Mouse (Mus musculus) spleen, adult 2 months (tissue): ENCODE results near the gene Selenoi. TPM values are rescaled to one million over a fixed set of nuclear protein-coding genes. Genes with fewer than 3 reads are reported as not detected.
"Not testable (repeated sequence)": the region's sequence is repeated elsewhere in the genome, so short reads cannot be mapped to it uniquely, and the experiment has no call there.

ENCODE experiments used
- DNase-seq, 2 experiments: peaks; one replicate each; pipeline versions ENCODE4 v3.0.0 to v3.0.0-alpha.2; 2012 to 2021; ENCODE audit warnings: low spot score in 2 of 2, low read depth in 1 of 2
- H3K27ac ChIP-seq: fragments of 200-500 bp; 2 replicates; pipeline ENCODE4 v1.5.1; 2012; ENCODE audit warnings: low read length, inconsistent platforms; ENCODE audit not compliant: insufficient read depth
- H3K27me3 ChIP-seq: fragments of 200-500 bp; 2 replicates; pipeline ENCODE4 v1.6.1; 2012; ENCODE audit warnings: mild to moderate bottlenecking, moderate library complexity, low read length, inconsistent platforms; ENCODE audit not compliant: control insufficient read depth, insufficient read depth
- H3K36me3 ChIP-seq: fragments of 200-500 bp; 2 replicates; pipeline ENCODE4 v1.6.1; 2012; ENCODE audit warnings: mild to moderate bottlenecking, low read length, inconsistent platforms; ENCODE audit not compliant: control insufficient read depth, insufficient read depth
- H3K4me1 ChIP-seq: fragments of 200-500 bp; 2 replicates; pipeline ENCODE4 v1.6.1; 2011; ENCODE audit warnings: inconsistent platforms; ENCODE audit not compliant: control insufficient read depth, insufficient read depth, insufficient read length
- H3K4me3 ChIP-seq: fragments of 200-500 bp; 2 replicates; pipeline ENCODE4 v1.5.1; 2011; ENCODE audit warnings: mild to moderate bottlenecking, inconsistent platforms; ENCODE audit not compliant: insufficient read depth, insufficient read length; ENCODE audit errors: extremely low read depth
- CTCF ChIP-seq: fragments of 200-500 bp; IDR thresholded peaks from 2 replicates; pipeline ENCODE4 v1.5.1; 2011; ENCODE audit warnings: mild to moderate bottlenecking, inconsistent platforms; ENCODE audit not compliant: insufficient read depth, insufficient read length, insufficient replicate concordance; ENCODE audit errors: extremely low read depth
- POLR2A ChIP-seq: fragments of 200-500 bp; IDR thresholded peaks from 2 replicates; pipeline ENCODE4 v1.6.1; 2011; ENCODE audit warnings: low read depth, low read length, inconsistent platforms
- WGBS: fragments of 180-500 bp; shearing (Covaris S2); methylation state at CpG from one replicate; pipeline ENCODE4 v1.1.7; 2018; 5-methylcytosine and 5-hydroxymethylcytosine counted together
- polyA plus RNA-seq: library from polyadenylated mRNA; depleted of rRNA; stranded (reverse); fragments of >200 nt; gene quantifications from 2 replicates; pipeline ENCODE4 v1.2.3, GENCODE M21; 2012

Selenoi gene
- polyA plus RNA-seq, 1 experiment, result 16.1 TPM

DNA sequence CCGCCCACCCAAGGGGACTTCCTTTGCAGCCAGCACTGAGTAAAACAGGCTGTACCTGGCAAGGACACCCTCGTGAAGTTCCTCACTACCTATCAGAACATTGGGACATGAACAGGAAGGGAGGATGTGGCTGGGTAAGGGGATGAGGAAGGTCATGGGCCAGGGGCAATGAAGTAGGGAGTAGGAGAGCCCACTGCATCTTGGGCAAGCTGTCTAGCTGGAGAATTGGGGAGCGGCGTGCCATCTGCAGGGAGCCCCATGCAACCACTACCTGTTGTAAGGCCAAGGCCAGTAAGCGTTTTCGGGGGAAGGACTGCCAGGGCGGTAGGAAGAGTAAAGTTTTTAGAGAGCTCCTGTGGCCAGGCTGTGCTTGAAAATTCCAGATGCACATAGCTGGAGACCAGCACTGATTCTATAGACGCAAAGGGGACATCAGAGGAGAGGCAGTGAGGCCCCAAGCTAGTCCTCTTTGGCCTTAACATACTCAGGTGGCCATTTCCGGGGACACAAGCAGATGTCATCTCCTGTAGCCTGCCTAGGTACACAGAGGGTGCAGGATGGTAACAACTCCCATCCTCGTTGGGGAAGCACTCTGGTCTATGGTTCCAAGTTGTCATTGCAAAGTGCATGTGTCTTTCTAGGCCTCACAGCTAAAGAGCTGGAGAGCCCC is 29.0 kb upstream of the Selenoi start:
- no peak for DNase-seq
- H3K36me3 ChIP-seq, result no peaks in the 10 kb centered on the region
- no peak for TF ChIP-seq POLR2A
- TF ChIP-seq CTCF, result no peak
- H3K27ac ChIP-seq, result no peak overlapping the region
- H3K4me3 ChIP-seq, result no peak overlapping the region
- 77% methylated on average over 10 of the region's 10 CpGs for WGBS
- no peaks in the 10 kb centered on the region for H3K4me1 ChIP-seq
- H3K27me3 ChIP-seq, result no peaks in the 10 kb centered on the region

DNA sequence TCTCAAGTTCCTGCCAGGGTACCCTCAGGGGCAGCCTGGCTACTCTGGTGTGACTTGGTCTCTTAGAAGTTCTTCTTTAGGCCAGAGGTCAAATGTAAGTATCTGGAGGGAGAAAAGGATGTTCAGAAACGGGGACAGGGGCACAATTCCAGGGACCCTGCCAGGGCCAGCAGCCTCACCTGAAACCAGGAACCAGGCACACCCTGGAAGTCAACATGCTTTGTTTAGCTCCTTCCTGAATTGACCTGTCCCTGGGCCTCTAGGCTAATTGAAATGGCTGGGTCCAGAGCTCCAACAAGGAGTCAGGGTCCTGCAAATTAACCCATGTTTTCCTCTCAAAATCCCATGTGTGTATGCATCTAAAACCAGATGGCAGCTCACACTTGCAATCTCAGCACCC is 27.9 kb upstream of the Selenoi start:
- Histone ChIP-seq H3K36me3 (no peaks in the 10 kb centered on the region), H3K4me3 (no peak overlapping the region), H3K27me3 (no peaks in the 10 kb centered on the region), H3K27ac (no peak overlapping the region), H3K4me1 (no peaks in the 10 kb centered on the region)
- no peak for DNase-seq
- TF ChIP-seq CTCF (no peak), POLR2A (no peak)
- whole genome bisulfite sequencing, result 69% methylated on average over 1 of the region's 1 CpGs

DNA sequence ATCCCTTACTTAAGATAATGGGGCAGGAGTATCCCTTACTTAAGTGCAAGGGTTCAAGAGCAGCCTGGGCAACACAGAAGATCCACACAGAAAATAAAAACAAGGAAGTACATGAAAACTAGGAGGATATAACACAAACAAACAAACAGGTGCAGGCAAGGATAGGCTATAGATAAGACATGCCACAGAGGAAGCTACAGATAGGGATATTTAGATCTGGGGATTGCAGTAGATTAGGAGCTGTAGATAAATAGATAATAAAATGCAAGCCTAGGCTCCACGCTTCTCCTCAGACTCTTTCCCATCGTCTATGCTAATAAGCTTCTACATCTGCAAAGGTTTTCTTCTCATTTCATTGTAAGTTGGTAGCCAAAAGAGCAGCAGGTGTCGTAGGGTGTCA is 27.3 kb upstream of the Selenoi start:
- WGBS, result 84% methylated on average over 3 of the region's 3 CpGs
- no peak for TF ChIP-seq POLR2A
- no peak for TF ChIP-seq CTCF
- no peaks in the 10 kb centered on the region for H3K4me1 ChIP-seq
- DNase-seq, result no peak
- no peaks in the 10 kb centered on the region for H3K36me3 ChIP-seq
- no peak overlapping the region for H3K4me3 ChIP-seq
- H3K27me3 ChIP-seq, result no peaks in the 10 kb centered on the region
- no peak overlapping the region for H3K27ac ChIP-seq

DNA sequence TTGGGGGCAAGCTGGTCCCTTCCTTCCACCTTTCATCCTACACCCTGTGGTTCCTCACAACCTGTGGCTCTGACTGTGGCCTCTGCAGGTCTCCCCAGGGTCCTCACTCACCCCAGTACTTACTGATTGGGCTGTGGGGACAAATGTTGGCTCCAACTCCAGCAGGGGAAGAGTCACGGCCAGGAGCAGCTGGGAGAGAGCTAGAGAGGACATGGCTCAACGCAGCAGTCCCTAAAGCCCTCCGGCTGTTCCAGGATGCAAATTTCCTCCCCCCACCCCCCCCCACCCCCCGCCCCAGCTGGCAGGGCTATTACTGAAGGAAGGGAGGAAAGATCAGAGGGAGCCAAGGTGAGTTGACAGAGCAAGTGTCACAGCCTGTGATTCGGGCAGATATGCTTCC is 26.9 kb upstream of the Selenoi start, which contains the start of gene Adgrf3:
TSS of gene Adgrf3 (minus strand) at position 230 of the 400 bp plus-strand sequence.
- Histone ChIP-seq H3K27me3 (no peaks in the 10 kb centered on the region), H3K27ac (no peak within 1 kb of the TSS), H3K4me1 (no peaks in the 10 kb centered on the region), H3K4me3 (no peak within 1 kb of the TSS), H3K36me3 (no peaks in the 10 kb centered on the region)
- DNase-seq, result no peak
- TF ChIP-seq POLR2A (no peak), CTCF (no peak)
- 72% methylated on average over 5 of the region's 5 CpGs for WGBS

DNA sequence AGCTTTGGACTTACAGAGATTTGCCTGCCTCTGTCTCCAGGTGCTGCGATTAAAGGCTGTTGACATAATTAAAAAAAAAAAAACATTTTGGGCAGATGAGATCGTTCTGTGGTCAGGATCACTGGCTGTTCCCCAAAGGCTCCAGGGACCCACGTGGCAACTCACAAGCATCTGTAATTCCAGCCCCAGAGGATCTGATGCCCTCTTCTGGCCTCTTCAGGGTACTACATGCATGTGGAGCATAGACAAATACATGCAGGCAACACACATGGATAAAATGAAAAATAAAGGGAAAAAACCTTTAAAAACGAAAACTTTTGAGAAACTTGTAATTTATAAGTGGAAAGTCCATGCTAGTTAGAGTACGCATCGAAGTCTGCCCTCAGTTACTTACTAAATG is 25.1 kb upstream of the Selenoi start:
- Histone ChIP-seq H3K4me3 (no peak overlapping the region), H3K27me3 (no peaks in the 10 kb centered on the region), H3K4me1 (no peaks in the 10 kb centered on the region), H3K27ac (no peak overlapping the region), H3K36me3 (no peaks in the 10 kb centered on the region)
- no peak for TF ChIP-seq POLR2A
- no peak for TF ChIP-seq CTCF
- WGBS, result 57% methylated on average over 6 of the region's 6 CpGs
- no peak for DNase-seq

DNA sequence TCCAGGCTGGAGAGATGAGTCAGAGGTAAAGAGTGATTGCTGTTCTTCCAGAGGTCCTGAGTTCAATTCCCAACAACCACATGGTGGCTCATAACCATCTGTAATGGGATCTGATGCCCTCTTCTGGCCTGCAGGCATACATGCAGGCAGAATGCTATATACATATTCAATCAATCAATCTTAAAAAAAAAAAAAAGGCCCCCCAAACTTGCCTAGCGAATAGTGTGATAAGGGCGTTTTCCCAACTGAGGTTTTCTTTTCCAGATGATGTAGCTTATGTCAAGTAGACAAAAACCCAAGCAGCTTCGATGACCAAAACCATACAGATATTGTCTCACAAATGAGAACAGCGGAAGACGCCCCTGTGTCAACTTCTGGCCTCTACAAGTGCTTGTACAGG is 21.6 kb upstream of the Selenoi start:
- H3K27me3 ChIP-seq, H3K4me3 ChIP-seq, DNase-seq, H3K4me1 ChIP-seq, H3K36me3 ChIP-seq, H3K27ac ChIP-seq: not testable (repeated sequence)
- 92% methylated on average over 5 of the region's 5 CpGs for WGBS

DNA sequence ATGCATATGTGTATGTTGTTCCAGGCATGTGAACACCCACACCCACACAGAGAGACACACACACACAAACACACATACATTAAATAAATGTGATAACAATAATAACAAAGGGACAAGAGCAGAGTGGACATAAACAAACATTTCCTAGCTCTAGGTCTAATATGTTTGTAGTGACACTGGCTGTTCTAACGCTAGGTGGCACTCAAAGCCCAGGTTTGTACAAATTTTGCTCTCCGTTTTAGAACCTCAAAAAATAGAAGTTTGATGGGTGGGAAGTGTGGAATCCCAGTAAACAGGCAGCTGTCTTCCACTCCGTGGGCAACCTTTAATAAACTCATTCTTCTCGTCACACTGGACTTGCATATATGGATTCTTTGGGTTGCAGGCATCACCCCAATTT is 17.5 kb upstream of the Selenoi start:
- Histone ChIP-seq H3K27ac (no peak overlapping the region), H3K27me3 (no peaks in the 10 kb centered on the region), H3K4me3 (no peak overlapping the region), H3K4me1 (no peaks in the 10 kb centered on the region), H3K36me3 (no peaks in the 10 kb centered on the region)
- WGBS, result 7% methylated on average over 4 of the region's 4 CpGs
- DNase-seq, result peak; percentile 19 to 46
- no peak for TF ChIP-seq CTCF
- TF ChIP-seq POLR2A, result no peak
